Mouse (Mus musculus) heart, postnatal 0 days (tissue): ENCODE results near the gene Slc26a10.

ENCODE experiments used
- CTCF ChIP-seq: IDR thresholded peaks from 2 replicates; pipeline ENCODE4 v1.5.1; 2016; ENCODE audit warnings: antibody characterized with exemption, control low read depth, low read depth
- EP300 ChIP-seq: IDR thresholded peaks from 2 replicates; pipeline ENCODE4 v1.6.1; 2016; ENCODE audit warnings: antibody characterized with exemption, low read depth

DNA sequence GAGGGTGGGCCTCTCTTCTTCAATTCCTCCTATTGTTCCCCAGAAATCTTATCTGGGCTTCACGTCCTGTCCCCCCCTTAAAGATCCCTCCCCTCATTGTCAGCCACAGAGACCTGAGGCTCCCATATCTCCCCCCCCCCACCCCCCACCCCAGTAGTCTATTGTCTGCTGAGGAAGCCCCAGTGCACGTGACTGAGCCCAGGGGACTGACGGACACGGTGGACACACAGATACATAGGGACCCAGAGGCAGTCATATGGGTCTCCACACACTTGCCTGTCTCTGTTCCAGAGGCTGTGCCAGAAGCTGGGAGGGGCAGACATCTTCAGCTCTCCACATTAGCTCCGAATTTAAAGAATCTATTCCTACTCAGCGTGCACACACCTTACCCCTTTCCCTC is 1.1 kb upstream of the Slc26a10 start:
- TF ChIP-seq CTCF: no peak
- no peak for TF ChIP-seq EP300
